Mouse (Mus musculus) spleen, adult 2 months (tissue): ENCODE measurements around the gene Unc93b1. TPM values are rescaled to one million over a fixed set of nuclear protein-coding genes. Genes with fewer than 3 reads are reported as not detected.

Source experiments
- DNase-seq, 2 experiments: peaks; one replicate each; pipeline versions ENCODE4 v3.0.0 to v3.0.0-alpha.2; 2012 to 2021; ENCODE audit warnings: low spot score in 2 of 2, low read depth in 1 of 2
- H3K27ac ChIP-seq: fragments of 200-500 bp; 2 replicates; pipeline ENCODE4 v1.5.1; 2012; ENCODE audit warnings: low read length, inconsistent platforms; ENCODE audit not compliant: insufficient read depth
- H3K27me3 ChIP-seq: fragments of 200-500 bp; 2 replicates; pipeline ENCODE4 v1.6.1; 2012; ENCODE audit warnings: mild to moderate bottlenecking, moderate library complexity, low read length, inconsistent platforms; ENCODE audit not compliant: control insufficient read depth, insufficient read depth
- H3K36me3 ChIP-seq: fragments of 200-500 bp; 2 replicates; pipeline ENCODE4 v1.6.1; 2012; ENCODE audit warnings: mild to moderate bottlenecking, low read length, inconsistent platforms; ENCODE audit not compliant: control insufficient read depth, insufficient read depth
- H3K4me1 ChIP-seq: fragments of 200-500 bp; 2 replicates; pipeline ENCODE4 v1.6.1; 2011; ENCODE audit warnings: inconsistent platforms; ENCODE audit not compliant: control insufficient read depth, insufficient read depth, insufficient read length
- H3K4me3 ChIP-seq: fragments of 200-500 bp; 2 replicates; pipeline ENCODE4 v1.5.1; 2011; ENCODE audit warnings: mild to moderate bottlenecking, inconsistent platforms; ENCODE audit not compliant: insufficient read depth, insufficient read length; ENCODE audit errors: extremely low read depth
- CTCF ChIP-seq: fragments of 200-500 bp; IDR thresholded peaks from 2 replicates; pipeline ENCODE4 v1.5.1; 2011; ENCODE audit warnings: mild to moderate bottlenecking, inconsistent platforms; ENCODE audit not compliant: insufficient read depth, insufficient read length, insufficient replicate concordance; ENCODE audit errors: extremely low read depth
- POLR2A ChIP-seq: fragments of 200-500 bp; IDR thresholded peaks from 2 replicates; pipeline ENCODE4 v1.6.1; 2011; ENCODE audit warnings: low read depth, low read length, inconsistent platforms
- WGBS: fragments of 180-500 bp; shearing (Covaris S2); methylation state at CpG from one replicate; pipeline ENCODE4 v1.1.7; 2018; 5-methylcytosine and 5-hydroxymethylcytosine counted together
- polyA plus RNA-seq: library from polyadenylated mRNA; depleted of rRNA; stranded (reverse); fragments of >200 nt; gene quantifications from 2 replicates; pipeline ENCODE4 v1.2.3, GENCODE M21; 2012

Gene Unc93b1
- polyA plus RNA-seq, 1 experiment: 753 TPM

DNA sequence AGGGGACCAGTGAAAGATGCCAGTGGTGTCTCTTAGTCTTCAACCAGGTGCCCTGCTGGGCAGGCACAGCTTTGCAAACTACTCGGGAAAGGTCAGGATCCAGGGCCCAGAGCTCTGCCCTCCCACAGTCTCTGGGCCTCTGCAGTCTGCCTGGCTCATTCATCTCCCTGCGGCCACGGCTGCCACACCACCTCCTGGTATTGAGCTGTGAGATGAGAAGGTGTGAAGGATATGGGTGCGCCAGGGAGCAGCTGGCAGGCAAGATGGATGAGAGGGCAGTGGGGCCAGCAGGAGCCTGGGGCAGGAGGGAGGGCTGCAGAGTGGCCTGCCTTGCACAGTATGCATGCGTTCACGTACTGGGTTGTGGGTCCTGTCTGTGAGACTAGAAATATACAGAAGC lies 55.8 kb downstream of the Unc93b1 start:
- Histone ChIP-seq H3K36me3 (no peaks in the 10 kb centered on the region), H3K4me3 (no peak overlapping the region), H3K27ac (no peak overlapping the region), H3K27me3 (no peaks in the 10 kb centered on the region), H3K4me1 (no peaks in the 10 kb centered on the region)
- no peak for DNase-seq
- TF ChIP-seq POLR2A: no peak
- TF ChIP-seq CTCF: no peak
- WGBS: 86% methylated on average over 6 of the region's 6 CpGs

DNA sequence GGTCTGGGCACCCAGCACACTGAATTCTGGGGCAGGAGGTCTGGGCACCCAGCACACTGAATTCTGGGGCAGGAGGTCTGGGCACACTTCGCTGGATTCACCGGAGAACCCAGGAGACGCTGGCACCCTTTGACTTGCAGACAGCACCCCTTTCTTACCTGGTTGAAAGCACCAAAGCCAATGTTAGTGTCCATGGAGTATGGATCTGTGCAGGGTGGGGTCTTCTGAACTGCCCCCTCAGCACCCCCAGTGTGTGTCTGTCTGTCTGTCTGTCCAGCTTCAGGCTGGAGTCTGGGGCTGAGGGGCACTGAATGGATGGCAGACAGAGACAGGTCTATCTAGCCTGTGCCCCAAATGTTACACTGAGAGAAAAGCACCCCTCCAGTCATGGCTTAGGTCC lies 56.6 kb downstream of the Unc93b1 start:
- no peak for TF ChIP-seq POLR2A
- no peak for TF ChIP-seq CTCF
- H3K27ac ChIP-seq: no peak overlapping the region
- no peaks in the 10 kb centered on the region for H3K36me3 ChIP-seq
- H3K4me3 ChIP-seq: no peak overlapping the region
- no peaks in the 10 kb centered on the region for H3K4me1 ChIP-seq
- H3K27me3 ChIP-seq: no peaks in the 10 kb centered on the region
- DNase-seq: no peak
- WGBS: 97% methylated on average over 3 of the region's 3 CpGs

DNA sequence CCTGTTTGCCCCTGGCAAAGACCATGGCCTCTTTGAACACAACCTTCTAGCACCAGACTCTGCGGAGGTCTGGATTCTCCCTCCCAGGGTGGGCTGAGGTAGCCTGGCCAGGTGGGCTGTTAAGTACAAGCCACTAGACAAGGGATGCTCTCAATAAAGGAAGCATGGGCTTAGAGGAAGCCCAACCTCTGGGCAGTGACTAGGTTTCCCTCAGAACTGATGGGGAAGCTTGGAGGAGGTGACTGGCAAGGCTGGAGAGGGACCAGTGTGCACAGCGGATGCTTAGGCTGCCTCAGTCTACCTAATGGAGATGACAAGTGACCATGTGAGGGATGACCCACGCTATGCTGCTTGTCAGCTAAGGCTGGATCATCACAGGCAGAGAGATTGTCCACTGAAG lies 57.0 kb downstream of the Unc93b1 start:
- TF ChIP-seq CTCF (no peak), POLR2A (no peak)
- Histone ChIP-seq H3K36me3 (no peaks in the 10 kb centered on the region), H3K4me3 (no peak overlapping the region), H3K27ac (no peak overlapping the region), H3K27me3 (no peaks in the 10 kb centered on the region), H3K4me1 (no peaks in the 10 kb centered on the region)
- 87% methylated on average over 3 of the region's 3 CpGs for WGBS
- no peak for DNase-seq

DNA sequence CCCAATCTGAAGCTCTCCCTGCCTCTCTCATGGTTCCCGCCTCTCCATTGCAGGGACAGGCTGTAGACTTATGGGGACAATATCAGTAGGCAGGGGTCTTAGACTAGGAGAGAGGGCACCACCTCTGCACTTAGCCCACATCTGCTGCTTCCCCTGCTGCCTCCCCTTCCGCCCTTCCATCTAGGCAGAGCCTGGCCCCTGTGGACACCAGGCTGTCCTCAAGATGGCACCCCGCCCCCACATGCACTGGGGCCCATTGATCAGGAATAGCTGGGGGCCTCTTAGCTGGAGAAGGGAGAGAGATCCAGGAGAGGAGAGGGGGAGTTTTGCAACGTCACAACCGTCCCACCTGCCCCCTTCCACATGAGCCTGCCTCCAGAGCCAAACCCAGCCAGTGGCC lies 57.4 kb downstream of the Unc93b1 start, which contains the start of gene Tbx10:
Tbx10 (plus strand) TSS at position 337 of the 400 bp plus-strand sequence.
- no peak within 1 kb of the TSS for H3K27ac ChIP-seq
- no peaks in the 10 kb centered on the region for H3K4me1 ChIP-seq
- WGBS: 79% methylated on average over 5 of the region's 5 CpGs

DNA sequence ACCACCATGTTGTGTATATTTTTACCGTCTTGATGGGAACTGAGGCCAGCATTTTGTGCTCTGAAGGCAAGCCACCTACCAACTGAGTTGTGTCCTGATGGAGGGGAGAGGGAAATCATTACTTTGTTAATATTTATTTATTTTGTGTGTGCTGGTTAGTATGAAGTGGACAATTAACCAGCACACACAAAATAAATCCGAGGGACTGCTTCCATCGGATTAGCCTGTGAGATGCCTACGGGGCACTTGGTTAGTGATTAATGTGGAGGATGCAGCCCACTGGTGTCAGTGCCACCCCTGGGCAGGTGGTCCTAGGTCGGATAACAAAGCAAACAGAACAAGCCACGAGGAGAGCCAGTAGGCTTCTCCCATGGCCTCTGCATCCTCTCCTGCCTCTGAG lies 59.9 kb downstream of the Unc93b1 start:
- no peak for DNase-seq
- Histone ChIP-seq H3K4me3 (no peak overlapping the region), H3K4me1 (no peaks in the 10 kb centered on the region; the same call in 1 of the 2 replicates), H3K27ac (no peak overlapping the region), H3K36me3 (no peaks in the 10 kb centered on the region), H3K27me3 (no peaks in the 10 kb centered on the region)
- 86% methylated on average over 6 of the region's 6 CpGs for WGBS
- TF ChIP-seq POLR2A (no peak), CTCF (no peak)

More for the DNA sequence above, 57.4 kb downstream of the Unc93b1 start, which contains the start of gene Tbx10:
- TF ChIP-seq POLR2A: no peak
- TF ChIP-seq CTCF: no peak
- no peak for DNase-seq
- no peaks in the 10 kb centered on the region for H3K27me3 ChIP-seq
- no peak within 1 kb of the TSS for H3K4me3 ChIP-seq
- H3K36me3 ChIP-seq: no peaks in the 10 kb centered on the region

DNA sequence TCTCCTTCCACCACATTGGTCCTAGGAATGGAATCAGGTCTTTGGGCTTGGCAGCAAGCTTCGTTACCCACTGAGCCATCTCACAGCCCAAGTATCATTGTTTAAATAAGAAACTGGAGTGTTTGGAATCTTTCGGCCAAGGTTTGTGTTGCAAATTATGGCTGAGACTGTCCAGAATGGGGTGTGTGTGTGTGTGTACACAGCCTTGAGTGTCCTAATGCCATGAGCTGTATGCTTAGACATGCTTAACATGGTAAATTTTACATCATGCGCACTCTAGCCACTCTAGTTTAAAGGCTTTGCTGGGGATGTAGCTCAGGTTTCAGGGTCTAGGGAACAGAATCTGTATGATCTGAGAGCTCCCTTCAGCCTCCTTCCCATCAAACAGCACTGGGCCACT lies 60.5 kb downstream of the Unc93b1 start:
- Histone ChIP-seq H3K27ac (no peak overlapping the region), H3K36me3 (no peaks in the 10 kb centered on the region), H3K4me1 (no peaks in the 10 kb centered on the region; the same call in 1 of the 2 replicates), H3K27me3 (no peaks in the 10 kb centered on the region), H3K4me3 (no peak overlapping the region)
- WGBS: 96% methylated on average over 3 of the region's 3 CpGs
- DNase-seq: no peak
- no peak for TF ChIP-seq POLR2A
- TF ChIP-seq CTCF: no peak

DNA sequence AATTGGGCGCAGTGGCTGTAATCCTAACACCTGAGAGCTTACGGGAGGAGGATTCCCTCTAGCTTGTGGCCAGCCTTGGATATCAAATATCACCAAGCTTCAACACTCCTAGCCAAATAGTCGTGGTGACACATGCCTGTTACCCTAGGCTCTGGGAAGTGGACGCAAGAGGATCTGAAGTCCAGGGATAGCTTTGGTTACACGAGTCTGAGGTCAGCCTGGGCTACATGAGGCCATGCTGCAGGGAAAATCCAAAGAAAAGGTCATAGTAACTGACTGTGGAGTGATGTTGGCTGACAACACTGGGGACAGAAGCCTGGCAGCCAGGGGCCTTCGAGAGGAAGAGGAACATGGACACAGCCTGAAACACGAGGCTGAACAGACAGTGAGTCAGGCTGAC lies 61.1 kb downstream of the Unc93b1 start:
- WGBS: 71% methylated on average over 7 of the region's 7 CpGs
- Histone ChIP-seq H3K4me3 (no peak overlapping the region), H3K36me3 (no peaks in the 10 kb centered on the region), H3K4me1 (peaks cover 3% of the 10 kb centered on the region; the same call in 1 of the 2 replicates), H3K27ac (no peak overlapping the region), H3K27me3 (no peaks in the 10 kb centered on the region)
- TF ChIP-seq CTCF: no peak
- no peak for TF ChIP-seq POLR2A
- no peak for DNase-seq
